Mouse (Mus musculus): ENCODE data around the gene Raver1. TPM values are rescaled to one million over a fixed set of nuclear protein-coding genes. Genes with fewer than 3 reads are reported as not detected.

Gene Raver1
- polyA plus RNA-seq, 1 experiment from 2014 or later: 37.4 TPM

DNA sequence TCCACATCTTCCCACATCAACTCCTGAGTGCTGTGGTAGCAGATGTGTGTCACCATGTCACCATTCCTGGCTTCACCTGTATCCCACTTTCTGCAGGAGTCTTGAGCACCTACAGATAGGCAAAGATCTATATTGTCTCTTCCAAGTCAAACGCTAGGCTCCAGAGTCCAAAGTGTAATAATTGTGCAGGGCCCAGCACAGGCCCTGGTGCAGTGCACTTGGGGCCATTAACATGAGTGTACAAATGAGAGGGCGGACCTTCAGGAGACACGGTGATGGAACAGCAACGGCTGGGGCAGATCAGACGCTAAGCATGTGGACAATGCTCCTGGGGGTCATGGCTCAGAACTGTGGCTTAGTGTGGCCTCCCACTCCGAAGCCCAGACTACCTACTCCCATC is 21.9 kb upstream of the Raver1 start:
- no peak for ATAC-seq
- Histone ChIP-seq H3K27ac (ENCODE audit: low read length) (no peak overlapping the region), H3K36me3 (ENCODE audit: control insufficient read depth, insufficient read depth) (no peaks in the 10 kb centered on the region; the same call in 1 of the 2 replicates), H3K9ac (replicated peaks; ENCODE audit: low read depth, low read length) (no peak overlapping the region), H3K27me3 (replicated peaks; ENCODE audit: control insufficient read depth, insufficient read depth, low read length) (no peaks in the 10 kb centered on the region), H3K4me2 (ENCODE audit: low read length) (no peak overlapping the region), H3K4me3 (replicated peaks; ENCODE audit: low read length) (no peak overlapping the region), H3K4me1 (replicated peaks; ENCODE audit: control insufficient read depth, insufficient read depth, low read length) (no peaks in the 10 kb centered on the region), H3K9me3 (ENCODE audit: control insufficient read depth, low read length) (no peaks in the 10 kb centered on the region)
- 88% methylated on average over 6 of the region's 6 CpGs for WGBS

GRCm38 (mm10) chr9:21107607-21108237 is 15.9 kb upstream of the Raver1 start:
- Histone ChIP-seq H3K27ac (ENCODE audit: low read length) (no peak overlapping the region), H3K9ac (replicated peaks; ENCODE audit: low read depth, low read length) (no peak overlapping the region), H3K4me2 (ENCODE audit: low read length) (no peak overlapping the region), H3K4me3 (replicated peaks; ENCODE audit: low read length) (no peak overlapping the region), H3K9me3 (ENCODE audit: control insufficient read depth, low read length) (no peaks in the 10 kb centered on the region), H3K36me3 (ENCODE audit: control insufficient read depth, insufficient read depth) (no peaks in the 10 kb centered on the region), H3K4me1 (replicated peaks; ENCODE audit: control insufficient read depth, insufficient read depth, low read length) (no peaks in the 10 kb centered on the region), H3K27me3 (replicated peaks; ENCODE audit: control insufficient read depth, insufficient read depth, low read length) (no peaks in the 10 kb centered on the region)
- 41% methylated on average over 23 of the region's 23 CpGs for WGBS
- no peak for ATAC-seq

- H3K9me3 ChIP-seq (ENCODE audit: control insufficient read depth, low read length): no peaks in the 10 kb centered on the region
- no peaks in the 10 kb centered on the region for H3K36me3 ChIP-seq (ENCODE audit: control insufficient read depth, insufficient read depth)
- no peaks in the 10 kb centered on the region for H3K4me1 ChIP-seq (replicated peaks; ENCODE audit: control insufficient read depth, insufficient read depth, low read length)
- H3K4me3 ChIP-seq (replicated peaks; ENCODE audit: low read length): no peak overlapping the region
- no peak overlapping the region for H3K27ac ChIP-seq (ENCODE audit: low read length)
- ATAC-seq: no peak
- H3K4me2 ChIP-seq (ENCODE audit: low read length): no peak overlapping the region
- no peaks in the 10 kb centered on the region for H3K27me3 ChIP-seq (replicated peaks; ENCODE audit: control insufficient read depth, insufficient read depth, low read length)
- 79% methylated on average over 5 of the region's 5 CpGs for WGBS
- no peak overlapping the region for H3K9ac ChIP-seq (replicated peaks; ENCODE audit: low read depth, low read length)
Observed at GRCm38 (mm10) chr9:21105760-21106564, 14.2 kb upstream of the Raver1 start.

DNA sequence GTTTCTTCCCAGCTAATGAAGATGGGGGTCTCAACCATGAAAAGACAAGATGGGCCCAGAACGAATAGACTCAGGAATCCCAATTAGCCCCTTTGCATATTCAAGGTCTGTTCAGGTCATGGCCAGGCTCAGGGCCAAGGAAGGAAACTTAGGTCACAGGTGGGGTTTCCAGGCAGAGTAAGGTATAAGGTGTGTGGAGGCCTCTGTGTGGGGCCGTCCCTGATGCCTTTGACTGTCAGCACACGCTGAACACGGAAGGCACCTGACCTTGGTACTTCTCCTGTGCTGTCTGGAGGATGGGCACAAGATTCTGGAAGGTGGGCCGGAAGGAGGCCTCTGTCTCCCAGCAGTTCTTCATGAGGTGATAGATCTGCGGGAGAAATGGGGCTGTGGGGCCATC is 13.0 kb upstream of the Raver1 start:
- Histone ChIP-seq H3K36me3 (ENCODE audit: control insufficient read depth, insufficient read depth) (no peaks in the 10 kb centered on the region), H3K4me1 (replicated peaks; ENCODE audit: control insufficient read depth, insufficient read depth, low read length) (no peaks in the 10 kb centered on the region), H3K9ac (replicated peaks; ENCODE audit: low read depth, low read length) (no peak overlapping the region), H3K27me3 (replicated peaks; ENCODE audit: control insufficient read depth, insufficient read depth, low read length) (no peaks in the 10 kb centered on the region), H3K27ac (ENCODE audit: low read length) (no peak overlapping the region), H3K4me3 (replicated peaks; ENCODE audit: low read length) (no peak overlapping the region), H3K9me3 (ENCODE audit: control insufficient read depth, low read length) (no peaks in the 10 kb centered on the region), H3K4me2 (ENCODE audit: low read length) (no peak overlapping the region)
- ATAC-seq: no peak
- 84% methylated on average over 6 of the region's 6 CpGs for WGBS

GRCm38 (mm10) chr9:21102076-21102475 is 10.3 kb upstream of the Raver1 start:
- H3K9me3 ChIP-seq (ENCODE audit: control insufficient read depth, low read length): no peaks in the 10 kb centered on the region
- no peaks in the 10 kb centered on the region for H3K36me3 ChIP-seq (ENCODE audit: control insufficient read depth, insufficient read depth)
- no peaks in the 10 kb centered on the region for H3K4me1 ChIP-seq (replicated peaks; ENCODE audit: control insufficient read depth, insufficient read depth, low read length)
- H3K4me2 ChIP-seq (ENCODE audit: low read length): no peak overlapping the region
- H3K9ac ChIP-seq (replicated peaks; ENCODE audit: low read depth, low read length): no peak overlapping the region
- no peak for ATAC-seq
- no peaks in the 10 kb centered on the region for H3K27me3 ChIP-seq (replicated peaks; ENCODE audit: control insufficient read depth, insufficient read depth, low read length)
- no peak overlapping the region for H3K4me3 ChIP-seq (replicated peaks; ENCODE audit: low read length)
- 91% methylated on average over 2 of the region's 2 CpGs for WGBS
- H3K27ac ChIP-seq (ENCODE audit: low read length): no peak overlapping the region

DNA sequence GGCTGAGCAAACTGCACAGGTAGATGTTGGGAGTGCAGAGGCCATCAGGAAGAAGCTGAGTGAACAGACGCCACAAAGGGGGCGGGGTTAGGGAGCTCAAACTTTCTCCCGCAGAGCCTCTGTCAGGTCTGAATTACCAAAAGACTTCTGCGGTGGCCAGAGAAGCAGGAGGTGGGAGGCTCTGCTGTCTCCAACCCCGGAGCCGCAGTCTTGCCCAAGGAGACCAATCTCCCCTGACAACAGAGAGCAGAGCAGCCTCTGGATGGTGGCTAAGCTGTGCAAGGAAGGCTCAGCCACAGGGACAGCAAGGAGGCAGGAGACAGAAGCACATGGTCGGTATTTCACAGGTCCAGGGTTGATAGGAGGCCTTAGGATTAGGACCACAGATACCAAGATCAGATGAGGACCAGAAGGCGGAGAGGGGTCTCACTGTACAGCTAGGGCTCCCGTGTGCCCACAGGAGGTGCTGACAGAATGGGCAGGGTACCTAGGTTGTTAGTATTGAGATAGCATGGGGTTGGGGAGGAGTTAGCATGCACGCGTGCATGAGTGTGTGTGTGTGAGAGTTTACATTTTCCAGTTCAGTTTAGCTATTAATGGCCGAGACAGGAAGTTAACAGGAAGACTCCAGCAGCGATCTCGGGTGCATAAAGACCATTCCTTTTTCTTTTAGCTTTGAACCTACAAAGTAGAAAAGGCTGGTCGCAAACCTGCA is 8.8 kb upstream of the Raver1 start:
- Histone ChIP-seq H3K9ac (replicated peaks; ENCODE audit: low read depth, low read length) (no peak overlapping the region), H3K4me3 (replicated peaks; ENCODE audit: low read length) (no peak overlapping the region), H3K9me3 (ENCODE audit: control insufficient read depth, low read length) (no peaks in the 10 kb centered on the region), H3K36me3 (ENCODE audit: control insufficient read depth, insufficient read depth) (no peaks in the 10 kb centered on the region), H3K27me3 (replicated peaks; ENCODE audit: control insufficient read depth, insufficient read depth, low read length) (no peaks in the 10 kb centered on the region), H3K4me2 (ENCODE audit: low read length) (no peak overlapping the region), H3K27ac (ENCODE audit: low read length) (no peak overlapping the region), H3K4me1 (replicated peaks; ENCODE audit: control insufficient read depth, insufficient read depth, low read length) (no peaks in the 10 kb centered on the region)
- 53% methylated on average over 15 of the region's 15 CpGs for WGBS
- no peak for ATAC-seq

DNA sequence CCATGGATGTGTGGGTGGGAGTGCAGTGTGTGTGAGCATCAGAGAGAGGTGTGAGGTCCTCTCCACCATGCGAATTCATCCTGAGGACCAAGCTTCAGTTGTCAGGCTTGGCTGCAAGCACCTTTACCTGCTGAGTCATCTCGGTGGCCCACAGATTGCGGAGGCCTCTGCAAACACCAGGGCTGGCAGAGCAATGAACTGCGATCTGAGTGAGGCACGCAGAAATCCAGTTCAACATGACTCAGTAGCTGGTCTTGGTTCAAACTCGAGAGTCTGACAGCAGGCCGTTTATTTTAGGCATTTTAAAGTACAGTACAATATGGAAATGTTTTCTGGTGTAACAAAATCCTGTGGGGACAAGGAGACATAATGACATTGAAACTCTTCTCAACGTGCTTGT is 6.0 kb upstream of the Raver1 start:
- no peak overlapping the region for H3K4me3 ChIP-seq (replicated peaks; ENCODE audit: low read length)
- H3K4me1 ChIP-seq (replicated peaks; ENCODE audit: control insufficient read depth, insufficient read depth, low read length): no peaks in the 10 kb centered on the region
- no peak overlapping the region for H3K27ac ChIP-seq (ENCODE audit: low read length)
- no peaks in the 10 kb centered on the region for H3K9me3 ChIP-seq (ENCODE audit: control insufficient read depth, low read length)
- H3K4me2 ChIP-seq (ENCODE audit: low read length): no peak overlapping the region
- H3K9ac ChIP-seq (replicated peaks; ENCODE audit: low read depth, low read length): no peak overlapping the region
- ATAC-seq: no peak
- no peaks in the 10 kb centered on the region for H3K36me3 ChIP-seq (ENCODE audit: control insufficient read depth, insufficient read depth)
- H3K27me3 ChIP-seq (replicated peaks; ENCODE audit: control insufficient read depth, insufficient read depth, low read length): no peaks in the 10 kb centered on the region
- 88% methylated on average over 8 of the region's 8 CpGs for WGBS

GRCm38 (mm10) chr9:21095958-21096357 is 4.2 kb upstream of the Raver1 start:
- Histone ChIP-seq H3K9me3 (ENCODE audit: control insufficient read depth, low read length) (no peaks in the 10 kb centered on the region), H3K36me3 (ENCODE audit: control insufficient read depth, insufficient read depth) (no peaks in the 10 kb centered on the region), H3K9ac (replicated peaks; ENCODE audit: low read depth, low read length) (no peak overlapping the region), H3K27ac (ENCODE audit: low read length) (no peak overlapping the region), H3K27me3 (replicated peaks; ENCODE audit: control insufficient read depth, insufficient read depth, low read length) (no peaks in the 10 kb centered on the region), H3K4me1 (replicated peaks; ENCODE audit: control insufficient read depth, insufficient read depth, low read length) (peaks cover 6% of the 10 kb centered on the region), H3K4me3 (replicated peaks; ENCODE audit: low read length) (no peak overlapping the region), H3K4me2 (ENCODE audit: low read length) (no peak overlapping the region)
- WGBS: 62% methylated on average over 4 of the region's 4 CpGs
- ATAC-seq: no peak

DNA sequence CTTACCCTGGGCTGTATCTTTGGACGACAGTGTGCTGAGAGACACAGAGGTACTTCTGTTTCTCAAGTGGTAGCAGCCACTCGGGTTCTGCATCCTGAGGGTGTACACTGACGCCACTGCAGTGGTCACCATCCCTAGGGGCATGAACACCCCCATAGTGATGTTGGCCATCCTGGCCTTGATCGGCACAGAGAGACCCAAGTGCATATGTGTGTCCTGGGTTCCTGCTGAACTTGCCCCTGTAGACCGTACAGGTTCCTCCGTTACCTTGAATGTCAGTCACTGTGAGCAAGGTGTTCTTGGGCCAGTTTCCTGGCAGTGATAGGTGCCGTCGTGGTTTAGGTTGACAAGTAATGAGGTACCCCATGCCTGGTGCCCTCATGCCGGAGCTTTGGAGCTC is 1.6 kb upstream of the Raver1 start:
- Histone ChIP-seq H3K27ac (ENCODE audit: low read length) (no peak overlapping the region), H3K36me3 (ENCODE audit: control insufficient read depth, insufficient read depth) (peaks cover 10% of the 10 kb centered on the region), H3K4me2 (ENCODE audit: low read length) (no peak overlapping the region), H3K27me3 (replicated peaks; ENCODE audit: control insufficient read depth, insufficient read depth, low read length) (no peaks in the 10 kb centered on the region), H3K9ac (replicated peaks; ENCODE audit: low read depth, low read length) (no peak overlapping the region), H3K4me1 (replicated peaks; ENCODE audit: control insufficient read depth, insufficient read depth, low read length) (peaks cover 20% of the 10 kb centered on the region), H3K4me3 (replicated peaks; ENCODE audit: low read length) (no peak overlapping the region), H3K9me3 (ENCODE audit: control insufficient read depth, low read length) (no peaks in the 10 kb centered on the region)
- no peak for ATAC-seq
- 95% methylated on average over 9 of the region's 9 CpGs for WGBS

Measured in forebrain, embryonic 16.5 days (tissue).